Mouse (Mus musculus) ES-E14 (cell line): ENCODE data around the gene Gpr107. TPM values are rescaled to one million over a fixed set of nuclear protein-coding genes. Genes with fewer than 3 reads are reported as not detected.
A peak's percentile ranks its signal among the peaks of the same experiment; 100 is the strongest.

Experiments used
- DNase-seq: peaks from one replicate; pipeline ENCODE4 v3.0.0-alpha.2; 2013; ENCODE audit warnings: low read depth, low spot score
- H3K27ac ChIP-seq: 2 replicates; pipeline ENCODE4 v1.5.1; 2012; ENCODE audit warnings: low read depth, mild to moderate bottlenecking, low read length, moderate library complexity, mixed read lengths; ENCODE audit not compliant: poor library complexity, insufficient read depth, severe bottlenecking
- H3K36me3 ChIP-seq: 2 replicates; pipeline ENCODE4 v1.6.1; 2012; ENCODE audit warnings: mild to moderate bottlenecking, low read length, moderate library complexity, mixed read lengths; ENCODE audit not compliant: control insufficient read depth, poor library complexity, insufficient read depth, severe bottlenecking
- H3K4me1 ChIP-seq, 2 experiments: fragments of 150-350 bp in 1 of 2; sonication (generic) in 1 of 2; 2 replicates each; pipeline ENCODE4 v1.6.1; 2012; ENCODE audit warnings: low read length in 2 of 2, mild to moderate bottlenecking in 1 of 2, mixed read lengths in 1 of 2; ENCODE audit not compliant: control insufficient read depth in 2 of 2, insufficient read depth in 2 of 2, poor library complexity in 1 of 2
- H3K4me3 ChIP-seq, 2 experiments: fragments of 150-350 bp in 1 of 2; sonication (generic) in 1 of 2; 2 replicates each; pipeline ENCODE4 v1.5.1; 2012; ENCODE audit warnings: low read length in 2 of 2, low read depth in 1 of 2, mild to moderate bottlenecking in 1 of 2, mixed read lengths in 1 of 2; ENCODE audit not compliant: insufficient read depth in 1 of 2, poor library complexity in 1 of 2, severe bottlenecking in 1 of 2
- H3K9ac ChIP-seq: 2 replicates; pipeline ENCODE4 v1.6.1; 2012; ENCODE audit warnings: low read depth, mild to moderate bottlenecking, low read length, mixed read lengths; ENCODE audit not compliant: poor library complexity, insufficient read depth, severe bottlenecking
- H3K9me3 ChIP-seq: fragments of 150-350 bp; sonication (generic); 2 replicates; pipeline ENCODE4 v1.6.1; 2012; ENCODE audit warnings: low read depth, mild to moderate bottlenecking, low read length; ENCODE audit not compliant: control insufficient read depth, insufficient read depth
- CHD2 ChIP-seq: IDR thresholded peaks from 2 replicates; pipeline ENCODE4 v1.6.1; 2014; ENCODE audit warnings: mild to moderate bottlenecking, low read depth, low read length, inconsistent platforms
- HCFC1 ChIP-seq: IDR thresholded peaks from 2 replicates; pipeline ENCODE4 v1.6.1; 2012; ENCODE audit warnings: low read length, inconsistent platforms, borderline replicate concordance; ENCODE audit not compliant: insufficient read depth
- MAFK ChIP-seq: IDR thresholded peaks from 2 replicates; pipeline ENCODE4 v1.6.1; 2014; ENCODE audit warnings: mild to moderate bottlenecking, low read depth, low read length, inconsistent platforms; ENCODE audit not compliant: insufficient read depth
- ZC3H11A ChIP-seq: IDR thresholded peaks from 2 replicates; pipeline ENCODE4 v1.6.1; 2012; ENCODE audit warnings: low read depth, mild to moderate bottlenecking, inconsistent platforms, low read length, borderline replicate concordance
- ZNF384 ChIP-seq: IDR thresholded peaks from 2 replicates; pipeline ENCODE4 v1.6.1; 2012; ENCODE audit warnings: low read depth, low read length, inconsistent platforms
- in situ Hi-C, 2 experiments: fragments of 600-800 bp; cut with MboI; formaldehyde crosslinking; loops; one replicate each; pipeline ENCODE4 v1.15.1; 2025; ENCODE audit warnings: low sequenced_read_pairs in 2 of 2, inconsistent platforms in 1 of 2; ENCODE audit not compliant: unreplicated experiment in 2 of 2
- total RNA-seq: library from RNA; depleted of rRNA; stranded (reverse); fragments of 300-350 nt; gene quantifications from 2 replicates; pipeline ENCODE4 v1.2.3, GENCODE M21; 2012

Gene Gpr107
- total RNA-seq, 1 experiment, result 111 TPM

- in situ Hi-C loops, result no loop called here
- H3K27ac ChIP-seq, result no peak within 1 kb of the TSS
- TF ChIP-seq ZNF384 (no peak), HCFC1 (peak; percentile 28; the same call in 1 of the 2 replicates)
Measured at GRCm38 (mm10) chr2:31245491-31246141, 93.5 kb downstream of the Gpr107 start, which contains the start of gene Ncs1. TSS of gene Ncs1 (plus strand) at chr2:31245823.

GRCm38 (mm10) chr2:31246251-31246971 lies 94.3 kb downstream of the Gpr107 start:
- Histone ChIP-seq H3K27ac (no peak overlapping the region), H3K36me3 (no peaks in the 10 kb centered on the region), H3K9me3 (no peaks in the 10 kb centered on the region), H3K4me1 (peaks cover 0 to 20% of the 10 kb centered on the region in 2 experiments; a peak in 2 of 4 replicates), H3K4me3 (peak overlapping the region; percentile 81 to 90), H3K9ac (peak overlapping the region; percentile 77)
- DNase-seq, result peak; percentile 65
- TF ChIP-seq CHD2, result no peak
- no peak for TF ChIP-seq HCFC1
- no peak for TF ChIP-seq ZC3H11A
- no peak for TF ChIP-seq ZNF384
- no peak for TF ChIP-seq MAFK
- in situ Hi-C loops, result no loop called here

More at GRCm38 (mm10) chr2:31245491-31246141, 93.5 kb downstream of the Gpr107 start, which contains the start of gene Ncs1:
- H3K36me3 ChIP-seq, result no peaks in the 10 kb centered on the region
- H3K9ac ChIP-seq, result peak within 1 kb of the TSS; percentile 77
- peak within 1 kb of the TSS; percentile 81 to 90 for H3K4me3 ChIP-seq
- peaks cover 0 to 25% of the 10 kb centered on the region in 2 experiments; a peak in 2 of 4 replicates for H3K4me1 ChIP-seq
- DNase-seq, result no peak
- no peaks in the 10 kb centered on the region for H3K9me3 ChIP-seq

GRCm38 (mm10) chr2:31248856-31249255 lies 96.7 kb downstream of the Gpr107 start:
- in situ Hi-C loops, result no loop called here
- H3K36me3 ChIP-seq, result no peaks in the 10 kb centered on the region
- DNase-seq, result no peak
- no peak overlapping the region for H3K4me3 ChIP-seq
- H3K27ac ChIP-seq, result no peak overlapping the region
- H3K9me3 ChIP-seq, result no peaks in the 10 kb centered on the region
- peaks cover 0 to 13% of the 10 kb centered on the region in 2 experiments; a peak in 2 of 4 replicates for H3K4me1 ChIP-seq
- H3K9ac ChIP-seq, result no peak overlapping the region
- TF ChIP-seq ZNF384 (no peak), ZC3H11A (no peak), CHD2 (no peak), HCFC1 (no peak)

- Histone ChIP-seq H3K27ac (no peak overlapping the region), H3K4me3 (no peak overlapping the region), H3K36me3 (no peaks in the 10 kb centered on the region), H3K9ac (no peak overlapping the region), H3K4me1 (peaks cover 0 to 3% of the 10 kb centered on the region in 2 experiments; a peak in 2 of 4 replicates), H3K9me3 (no peaks in the 10 kb centered on the region)
- no peak for TF ChIP-seq ZC3H11A
- no peak for TF ChIP-seq HCFC1
- no peak for TF ChIP-seq CHD2
- no peak for TF ChIP-seq ZNF384
- TF ChIP-seq MAFK, result no peak
- in situ Hi-C loops, result no loop called here
- no peak for DNase-seq
Measured at GRCm38 (mm10) chr2:31252167-31252566, 100.1 kb downstream of the Gpr107 start.
